Mouse (Mus musculus) urinary bladder, adult 18-20 months (tissue): ENCODE measurements around the gene Pi4ka.

Source experiments
- DNase-seq, 2 experiments: peaks; one replicate each; pipeline ENCODE4 v3.0.0; 2022; ENCODE audit warnings: low spot score in 2 of 2, mixed read lengths in 2 of 2

Pi4ka gene

DNA sequence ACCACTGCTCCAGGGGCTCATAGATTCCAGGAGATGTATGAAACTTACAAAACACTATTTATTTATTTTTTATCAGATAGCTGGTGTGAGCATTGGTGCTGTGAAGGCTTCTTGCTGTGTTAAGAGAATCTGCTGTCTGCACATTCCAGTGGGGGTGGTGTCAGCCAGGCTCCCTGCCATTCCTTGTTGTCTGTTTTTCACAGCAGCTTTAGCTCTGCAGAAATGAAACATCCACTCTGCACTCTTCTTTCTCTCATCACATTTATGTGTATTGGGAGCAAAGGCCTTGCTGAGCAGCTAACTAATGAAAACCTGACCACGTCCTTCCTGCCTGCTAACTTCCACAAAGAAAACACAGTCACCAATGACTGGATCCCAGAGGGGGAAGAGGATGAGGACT, 70.0 kb downstream of the Pi4ka start:
- DNase-seq, result no peak

- no peak for DNase-seq
These were observed 71.5 kb downstream of the Pi4ka start for GRCm38 (mm10) chr16:17334574-17334973.

GRCm38 (mm10) chr16:17331855-17332254, 74.3 kb downstream of the Pi4ka start:
- DNase-seq, result no peak

DNA sequence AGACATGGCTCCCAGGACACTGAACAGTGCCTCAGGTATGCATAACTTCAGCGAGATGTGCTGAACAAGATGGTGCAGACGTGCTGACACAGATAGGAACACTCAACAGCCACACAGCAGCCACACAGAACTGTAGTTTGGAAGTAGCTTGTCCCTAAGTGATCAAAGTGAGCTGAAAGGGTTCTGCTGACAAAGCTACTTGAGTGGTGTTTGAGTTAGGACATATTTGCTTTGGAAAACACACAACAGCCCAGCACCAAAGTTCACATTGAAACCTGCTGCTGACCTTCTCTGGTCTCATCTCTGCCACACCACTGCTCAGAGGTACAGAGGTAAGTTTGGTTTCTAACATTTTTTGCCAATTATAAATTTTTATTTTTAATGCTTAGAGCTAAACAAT, 75.0 kb downstream of the Pi4ka start, which contains the start of gene Serpind1:
TSS of gene Serpind1 (plus strand) at position 256 of the 400 bp plus-strand sequence.
- DNase-seq, result no peak

DNA sequence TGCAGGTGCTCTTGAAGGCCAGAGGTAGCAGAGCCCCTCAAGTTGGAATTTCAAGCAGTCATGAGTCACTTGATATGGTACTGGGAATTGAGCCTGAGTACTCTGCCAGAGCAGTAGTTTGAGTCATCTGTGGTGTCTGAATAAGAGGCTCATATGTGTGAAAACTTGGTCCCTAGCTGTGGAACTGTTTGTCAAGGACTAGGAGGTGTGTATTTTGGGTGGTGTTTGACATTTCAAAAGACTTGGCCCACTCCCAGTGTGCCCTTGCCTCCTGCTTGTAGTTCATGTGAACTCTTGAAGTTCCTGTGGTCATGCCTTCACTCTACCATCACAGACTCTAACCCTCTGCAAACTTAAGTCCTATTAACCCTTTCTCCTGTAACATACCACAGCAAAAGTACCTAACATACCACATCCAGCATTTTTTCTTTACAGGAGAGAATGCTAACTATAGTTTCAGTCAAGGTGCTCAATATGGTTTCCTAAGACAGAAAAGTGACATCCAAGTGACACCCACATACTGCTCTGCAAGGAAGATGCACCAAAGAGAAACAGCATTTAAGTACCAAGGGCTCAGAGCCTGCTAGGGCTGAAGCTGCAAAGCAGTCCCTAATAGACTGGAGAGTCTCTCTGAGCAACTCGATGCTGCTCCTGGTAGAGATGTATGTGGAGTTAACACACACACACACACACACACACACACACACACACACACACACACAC, 76.1 kb downstream of the Pi4ka start:
- DNase-seq, result no peak

GRCm38 (mm10) chr16:17326064-17326463, 80.0 kb downstream of the Pi4ka start:
- DNase-seq, result no peak

- DNase-seq, result no peak
These were observed 81.4 kb downstream of the Pi4ka start for GRCm38 (mm10) chr16:17324745-17325144.

GRCm38 (mm10) chr16:17321481-17321880, 84.6 kb downstream of the Pi4ka start:
- no peak for DNase-seq

GRCm38 (mm10) chr16:17316554-17316953, 89.6 kb downstream of the Pi4ka start:
- DNase-seq, result no peak

DNA sequence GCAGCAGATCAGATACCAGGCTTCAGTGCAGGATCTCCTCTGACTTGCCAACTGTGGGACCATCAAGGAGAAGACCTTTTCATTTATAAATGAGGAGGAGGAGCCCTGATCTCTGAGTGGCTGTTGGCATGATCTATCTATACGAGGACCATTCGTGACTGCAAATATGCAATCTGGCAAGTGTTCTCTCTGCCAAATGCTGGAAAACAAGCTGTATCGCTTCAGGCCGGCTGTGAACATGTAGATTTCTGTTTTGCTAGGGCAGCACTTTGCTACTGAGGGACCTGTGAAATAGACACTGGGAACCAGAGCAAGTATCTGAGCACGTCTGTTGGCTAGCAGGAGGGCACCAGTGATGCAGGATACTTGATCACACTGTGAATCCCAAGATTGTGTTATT, 93.6 kb downstream of the Pi4ka start:
- DNase-seq, result no peak

GRCm38 (mm10) chr16:17309036-17309435, 97.1 kb downstream of the Pi4ka start:
- DNase-seq, result no peak

- no peak for DNase-seq
These were observed 98.7 kb downstream of the Pi4ka start for GRCm38 (mm10) chr16:17307461-17307860.

DNA sequence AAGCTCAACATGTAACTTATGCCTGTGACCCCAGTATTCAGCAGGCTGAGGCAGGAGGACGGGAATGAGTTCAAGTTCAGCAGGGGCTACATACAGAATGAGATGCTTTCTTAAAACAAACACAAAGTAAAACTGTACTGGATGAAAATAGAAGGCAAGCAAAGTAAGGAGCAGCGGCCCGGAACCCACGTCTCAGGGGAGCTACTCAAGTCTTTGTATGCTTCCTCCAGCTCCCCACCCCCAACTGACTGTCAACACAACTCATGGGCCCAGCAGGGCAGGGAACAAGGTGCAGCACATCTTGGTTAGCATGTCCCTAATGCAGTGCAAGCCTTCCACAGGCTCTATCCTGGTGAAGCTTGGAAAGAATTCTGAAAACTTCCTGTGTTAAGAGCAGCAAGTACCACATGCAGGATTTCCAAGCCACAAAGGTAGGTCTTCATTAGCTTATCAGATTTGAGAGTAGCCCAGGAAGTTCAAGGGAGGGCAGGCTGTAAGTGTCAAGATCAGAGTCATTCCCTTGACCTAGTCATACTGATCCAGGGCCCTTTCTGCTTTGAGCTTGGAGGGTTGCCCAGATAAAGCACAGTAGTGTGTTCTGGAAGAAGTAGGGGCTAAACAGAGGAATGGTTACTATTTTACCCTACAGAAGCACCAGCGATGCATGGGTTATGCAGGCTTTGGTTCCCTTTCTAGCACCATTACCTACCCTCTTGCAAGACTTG, 102.4 kb downstream of the Pi4ka start:
- no peak for DNase-seq

DNA sequence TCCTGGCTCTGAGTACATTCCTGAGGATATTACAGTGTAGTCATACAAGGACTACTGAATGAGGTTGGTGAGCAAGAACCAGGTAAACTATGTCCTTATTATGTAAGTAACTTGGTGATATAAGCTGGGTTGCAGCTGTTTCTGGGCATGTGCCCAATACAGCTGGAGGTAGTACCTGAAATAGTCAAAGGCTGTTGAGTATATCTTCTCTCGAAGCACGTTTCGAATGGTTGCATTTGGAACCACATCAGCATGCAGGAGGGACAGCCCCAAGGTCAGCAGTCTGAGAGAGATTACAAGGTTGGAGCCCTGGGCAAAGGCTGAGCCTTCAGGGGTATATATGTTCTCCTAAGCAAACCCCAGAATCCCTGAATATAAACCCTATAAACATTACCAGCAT, 105.3 kb downstream of the Pi4ka start:
- DNase-seq, result no peak

DNA sequence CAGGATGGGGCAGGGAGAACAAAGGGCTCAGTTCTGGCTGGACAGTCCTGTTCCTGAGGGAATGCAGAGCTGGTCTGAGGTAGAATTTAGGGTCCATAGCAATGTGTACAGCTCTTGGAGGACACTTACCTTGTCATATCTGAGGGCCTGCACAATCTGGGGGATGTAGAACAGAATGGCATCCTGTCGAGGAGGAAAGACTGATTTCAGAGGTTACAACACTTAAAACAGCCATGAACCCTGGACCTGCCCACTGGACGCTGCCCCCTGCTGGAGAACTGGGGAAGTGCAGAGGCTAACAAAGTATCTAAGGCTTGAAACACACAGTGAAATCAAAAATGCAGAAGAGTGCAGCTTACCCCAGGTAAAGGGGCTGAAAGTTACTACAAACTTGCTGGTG, 113.4 kb downstream of the Pi4ka start:
- peak; percentile 35 to 73 for DNase-seq

DNA sequence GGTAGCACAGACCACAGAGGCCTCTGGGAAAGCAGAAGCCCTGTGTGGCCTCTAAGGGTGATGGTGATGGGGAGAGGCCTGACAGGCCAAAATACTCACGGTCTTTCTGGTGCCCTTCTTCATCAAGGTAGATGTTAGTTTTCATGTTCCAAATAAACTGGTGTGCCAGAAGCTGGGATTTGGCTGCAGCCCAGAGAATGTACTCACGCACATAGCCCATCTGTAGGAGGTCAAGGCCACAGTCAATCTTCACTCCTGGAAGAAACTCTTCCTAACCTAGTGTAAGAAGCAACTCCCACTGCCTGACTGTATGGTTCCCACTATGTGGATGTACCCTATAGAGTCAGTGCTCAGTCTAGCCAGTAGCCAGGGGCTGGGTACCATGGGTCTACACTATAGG, 115.1 kb downstream of the Pi4ka start:
- no peak for DNase-seq

DNA sequence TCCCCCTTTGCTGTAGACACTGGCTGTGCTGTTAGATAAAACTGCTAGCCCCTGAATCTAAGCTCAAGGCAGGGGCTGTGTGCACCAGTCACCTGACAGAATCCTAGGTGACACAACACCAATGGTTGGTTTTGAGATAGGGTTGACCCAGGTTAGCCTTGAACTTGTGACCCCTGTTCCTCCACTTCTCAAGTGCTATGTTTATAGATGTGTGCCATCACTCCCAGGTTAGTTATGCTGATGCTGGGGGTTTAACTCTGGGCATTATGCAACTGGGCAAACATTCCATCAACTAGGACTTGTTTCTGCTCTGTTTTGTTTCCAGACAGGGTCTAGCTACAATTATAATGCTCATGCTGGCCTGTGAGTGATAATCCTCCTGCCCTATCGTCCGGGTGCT, 119.0 kb downstream of the Pi4ka start:
- no peak for DNase-seq

GRCm38 (mm10) chr16:17283151-17283550, 123.0 kb downstream of the Pi4ka start:
- no peak for DNase-seq

DNA sequence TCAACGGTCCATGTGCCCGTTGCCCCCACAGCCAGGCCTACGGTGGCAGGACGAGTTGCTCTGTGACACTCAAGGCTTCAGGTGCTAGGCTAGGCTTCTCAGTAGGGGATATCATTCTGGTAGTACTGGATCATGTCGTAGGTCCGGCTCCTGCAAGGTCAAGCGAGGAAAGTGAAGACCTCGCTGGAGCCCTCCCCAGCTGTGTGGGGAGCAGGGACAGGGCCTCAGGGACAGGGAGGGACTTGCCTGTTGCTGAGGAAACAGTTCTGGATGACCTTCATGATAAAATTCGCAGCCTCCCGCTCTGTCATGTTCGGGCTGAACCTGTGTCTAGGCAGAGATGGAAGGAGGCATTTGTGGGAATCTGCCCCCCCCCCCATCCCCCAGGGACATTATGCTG, 125.6 kb downstream of the Pi4ka start:
- no peak for DNase-seq

DNA sequence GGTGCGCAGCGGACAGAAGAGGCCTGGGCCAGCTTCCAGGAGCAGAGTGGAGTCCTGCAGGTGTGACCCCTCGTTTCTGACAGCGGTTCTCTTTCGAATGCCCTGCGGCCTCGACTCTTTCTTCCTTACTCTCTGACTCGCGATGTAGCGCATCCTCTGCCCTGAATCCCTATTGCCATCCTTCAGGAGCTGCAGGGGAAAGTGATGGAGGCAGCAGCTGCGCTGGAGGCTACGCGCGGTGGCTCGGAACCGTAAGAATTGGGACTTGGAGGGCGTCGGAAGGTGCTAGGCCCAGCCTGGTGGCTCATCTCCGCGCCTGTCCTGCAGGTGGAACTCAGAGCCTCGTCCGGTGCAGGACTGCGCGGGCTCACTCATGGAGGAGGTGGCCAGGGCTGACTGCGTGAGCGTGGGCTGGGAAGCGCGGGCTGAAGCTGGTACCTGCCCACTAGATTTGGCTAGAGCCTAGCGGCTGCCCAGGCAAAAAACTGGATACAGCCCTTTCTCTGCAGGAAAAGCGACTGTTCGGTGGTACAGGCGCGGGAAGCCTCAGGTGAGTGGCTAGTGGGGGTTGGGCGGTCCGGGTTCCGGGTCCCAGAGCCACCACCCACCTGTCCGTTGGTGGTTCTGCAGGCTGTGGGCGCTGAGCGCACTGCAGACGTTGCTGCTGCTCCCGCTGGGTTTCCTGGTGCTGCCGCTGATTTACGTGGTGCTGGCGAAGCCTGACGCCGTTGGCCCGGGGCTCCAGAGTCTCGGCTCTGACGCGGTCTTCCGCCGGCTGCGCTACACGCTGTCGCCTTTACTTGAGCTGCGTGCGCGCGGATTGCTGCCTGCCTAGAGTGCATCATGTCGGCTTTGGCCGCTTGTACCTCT, 128.5 kb downstream of the Pi4ka start:
- no peak for DNase-seq

GRCm38 (mm10) chr16:17276164-17277151, 129.7 kb downstream of the Pi4ka start:
- peak; percentile 87 to 91 for DNase-seq
